Mouse (Mus musculus): ENCODE measurements around the gene Cd96.
"Not testable (repeated sequence)": the region's sequence is repeated elsewhere in the genome, so short reads cannot be mapped to it uniquely, and the experiment has no call there.

Gene Cd96

GRCm38 (mm10) chr16:46120020-46120419, at the start of gene Cd96:
Cd96 (minus strand) TSS chr16:46120251.
- no peak for DNase-seq

GRCm38 (mm10) chr16:46166971-46167370, 46.9 kb upstream of the Cd96 start:
- DNase-seq = no peak

- no peak for DNase-seq
Observed at GRCm38 (mm10) chr16:46165305-46165704, 45.3 kb upstream of the Cd96 start.

GRCm38 (mm10) chr16:46154832-46155231, 34.8 kb upstream of the Cd96 start, which contains the start of gene Gm4737:
Gm4737 (minus strand) TSS chr16:46155077.
- DNase-seq = not testable (repeated sequence)

- DNase-seq = no peak
Observed at GRCm38 (mm10) chr16:46151141-46151540, 31.1 kb upstream of the Cd96 start.

- DNase-seq = no peak
Observed at GRCm38 (mm10) chr16:46148661-46149341, 28.8 kb upstream of the Cd96 start.

- no peak for DNase-seq
Observed at GRCm38 (mm10) chr16:46146962-46147361, 26.9 kb upstream of the Cd96 start.

GRCm38 (mm10) chr16:46122238-46122637, 2.2 kb upstream of the Cd96 start:
- no peak for DNase-seq

- no peak for DNase-seq
Observed at GRCm38 (mm10) chr16:46121420-46121819, 1.4 kb upstream of the Cd96 start.

GRCm38 (mm10) chr16:46120607-46121006, 556 bp upstream of the Cd96 start:
- DNase-seq = no peak

GRCm38 (mm10) chr16:46117645-46118044, 2.4 kb downstream of the Cd96 start:
- DNase-seq = no peak

- DNase-seq = no peak
Observed at GRCm38 (mm10) chr16:46114727-46115126, 5.3 kb downstream of the Cd96 start.

- no peak for DNase-seq
Observed at GRCm38 (mm10) chr16:46109536-46109935, 10.5 kb downstream of the Cd96 start.

GRCm38 (mm10) chr16:46107431-46107830, 12.6 kb downstream of the Cd96 start:
- no peak for DNase-seq

- no peak for DNase-seq
Observed at GRCm38 (mm10) chr16:46104491-46104890, 15.6 kb downstream of the Cd96 start.

- DNase-seq = no peak
Observed at GRCm38 (mm10) chr16:46101748-46102147, 18.3 kb downstream of the Cd96 start.

- no peak for DNase-seq
Observed at GRCm38 (mm10) chr16:46100286-46100685, 19.8 kb downstream of the Cd96 start.

- no peak for DNase-seq
Observed at GRCm38 (mm10) chr16:46097421-46097820, 22.6 kb downstream of the Cd96 start.

- no peak for DNase-seq
Observed at GRCm38 (mm10) chr16:46094478-46094877, 25.6 kb downstream of the Cd96 start.

- DNase-seq = no peak
Observed at GRCm38 (mm10) chr16:46092935-46093334, 27.1 kb downstream of the Cd96 start.

- DNase-seq = no peak
Observed at GRCm38 (mm10) chr16:46086874-46087473, 33.1 kb downstream of the Cd96 start.

GRCm38 (mm10) chr16:46068000-46068399, 52.1 kb downstream of the Cd96 start:
- DNase-seq = no peak

- DNase-seq = no peak
Observed at GRCm38 (mm10) chr16:46063278-46063677, 56.8 kb downstream of the Cd96 start.

GRCm38 (mm10) chr16:46046906-46047305, 73.1 kb downstream of the Cd96 start:
- DNase-seq = no peak

GRCm38 (mm10) chr16:46036261-46036660, 83.8 kb downstream of the Cd96 start:
- DNase-seq = no peak

Measured in cerebellum, adult 11-12 months (tissue).